Mouse (Mus musculus) cerebellum, postnatal 25 days (tissue): ENCODE measurements around the gene Cdhr5.

Experiments
- DNase-seq, 2 experiments: peaks; one replicate each; pipeline ENCODE4 v3.0.0; 2021; ENCODE audit warnings: mixed read lengths in 2 of 2

Gene Cdhr5

DNA sequence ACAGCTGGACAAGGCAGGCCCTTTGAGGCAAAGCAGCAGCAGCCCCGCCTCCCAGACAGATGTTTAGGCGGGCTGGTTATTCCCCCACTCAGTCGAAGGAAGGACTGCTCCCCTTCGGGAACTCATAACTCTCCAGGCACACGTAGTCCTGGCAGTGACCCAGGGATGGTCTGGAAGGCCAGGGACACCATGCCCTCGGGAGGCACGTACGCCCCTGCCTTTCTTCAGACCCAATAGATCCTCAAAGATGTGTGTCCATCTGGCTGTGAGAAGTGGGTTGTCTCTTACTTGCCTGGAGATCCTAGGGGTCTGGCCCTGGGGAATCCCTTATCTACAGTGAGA lies 54.5 kb downstream of the Cdhr5 start:
- no peak for DNase-seq

DNA sequence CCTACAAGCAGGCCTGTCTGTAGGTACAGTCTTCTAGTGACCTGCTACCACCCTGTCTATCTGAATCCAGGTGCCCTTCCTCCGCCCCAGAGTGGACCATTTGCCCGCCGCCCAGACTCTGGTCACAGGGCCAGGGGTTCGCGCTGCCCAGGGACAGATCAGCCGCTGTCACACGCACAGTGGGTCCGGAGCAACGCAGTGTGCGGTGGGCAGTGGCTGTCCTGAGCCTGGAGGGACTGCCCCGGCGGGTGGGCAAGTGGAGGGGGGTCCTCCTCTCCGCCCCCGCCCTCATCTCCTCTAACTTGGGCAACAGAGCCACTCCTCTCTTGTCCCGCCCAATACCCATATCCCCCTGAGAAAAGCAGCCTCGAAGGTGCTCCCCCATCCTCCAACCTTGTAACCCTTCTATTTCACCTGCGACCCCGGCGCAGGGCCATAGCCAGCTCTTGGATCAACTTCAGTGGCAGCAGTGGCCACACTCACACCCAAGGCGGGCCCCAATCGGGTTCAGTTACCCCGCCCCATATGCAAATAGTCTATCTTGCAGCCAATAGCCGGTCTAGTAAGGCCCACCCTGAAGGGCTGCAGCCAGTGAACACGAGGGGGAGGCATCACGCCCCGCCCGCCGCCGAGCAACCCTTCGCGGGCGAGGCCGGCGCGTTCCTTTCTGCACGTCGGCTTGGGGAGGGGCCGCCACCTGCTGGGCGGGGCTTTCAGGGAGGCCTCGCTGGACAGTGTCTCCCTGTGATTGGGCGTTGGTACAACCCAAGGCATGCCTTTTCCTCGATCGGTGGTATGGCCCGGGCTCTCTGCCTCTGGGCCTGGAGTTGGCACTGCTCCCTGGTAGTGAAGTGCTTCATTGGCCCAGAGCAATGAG lies 55.1 kb downstream of the Cdhr5 start:
- DNase-seq = peak; percentile 89 to 94

DNA sequence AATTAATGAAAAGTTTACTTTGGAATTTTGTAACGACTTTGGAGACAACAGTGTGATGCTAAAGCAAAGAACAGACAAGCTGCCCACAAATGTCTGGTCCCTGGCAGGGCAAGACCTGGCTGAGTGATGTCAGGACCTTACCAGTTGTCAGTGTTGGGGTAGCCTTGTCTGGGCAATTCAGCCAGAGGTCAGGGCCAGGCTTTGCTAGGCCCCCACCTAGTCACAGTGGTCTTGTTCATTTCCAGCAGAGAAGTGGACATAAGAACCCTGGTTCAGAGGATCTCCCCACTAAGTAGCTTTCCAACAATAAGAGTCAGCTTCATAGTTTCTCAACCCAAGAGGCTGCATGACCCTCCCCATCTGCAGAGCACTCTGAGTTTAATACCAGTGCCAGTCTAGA lies 56.2 kb downstream of the Cdhr5 start:
- DNase-seq = no peak

DNA sequence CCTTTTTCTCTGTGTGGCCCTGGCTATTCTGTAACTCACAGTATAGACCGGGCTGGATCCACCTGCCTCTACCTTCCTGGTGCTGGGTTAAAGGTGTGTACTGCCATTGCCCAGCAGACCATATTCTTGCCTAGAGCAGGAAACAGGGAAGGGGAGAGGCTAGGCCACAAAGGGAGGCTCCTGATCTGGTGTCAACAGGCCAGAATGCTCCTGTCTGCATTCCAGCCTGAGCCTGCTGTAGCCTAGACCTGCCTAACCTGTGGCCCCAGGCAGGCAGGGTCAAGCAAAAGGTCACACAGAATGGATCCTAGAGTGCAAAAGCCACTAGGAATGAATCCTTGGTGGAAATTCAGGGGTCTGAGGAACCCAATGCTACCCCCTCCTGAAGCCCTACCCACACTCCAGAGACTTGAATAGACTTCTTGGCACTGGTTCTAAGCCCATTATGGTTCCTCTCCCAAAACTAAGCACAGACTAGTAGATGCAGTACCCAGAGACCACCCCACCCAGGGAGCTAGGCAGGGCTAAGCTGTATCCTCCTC lies 57.0 kb downstream of the Cdhr5 start:
- DNase-seq = no peak
